Mouse (Mus musculus) bone marrow, adult 2 months (tissue): ENCODE results near the gene Coa3.
A peak's percentile ranks its signal among the peaks of the same experiment; 100 is the strongest.

ENCODE experiments used
- CTCF ChIP-seq: fragments of 200-500 bp; IDR thresholded peaks from 2 replicates; pipeline ENCODE4 v1.5.1; 2011; ENCODE audit warnings: low read length, control low read depth; ENCODE audit not compliant: control insufficient read depth, insufficient read depth
- POLR2A ChIP-seq: fragments of 200-500 bp; IDR thresholded peaks from 2 replicates; pipeline ENCODE4 v1.6.1; 2011; ENCODE audit warnings: low read depth, mild to moderate bottlenecking, control low read depth, low read length, borderline replicate concordance; ENCODE audit not compliant: control insufficient read depth

- no peak for TF ChIP-seq POLR2A
- TF ChIP-seq CTCF: peak; percentile 58
These were observed 30.5 kb downstream of the Coa3 start for GRCm38 (mm10) chr11:101248258-101248994.
